Mouse (Mus musculus): ENCODE measurements around the gene Gpsm2.

- TF ChIP-seq CTCF (IDR thresholded peaks at IDR 0.05; ENCODE audit: low read depth, low read length) (no peak), POLR2A (IDR thresholded peaks at IDR 0.05; ENCODE audit: insufficient read depth, low read length) (no peak), EP300 (IDR thresholded peaks at IDR 0.05; ENCODE audit: insufficient read depth, low read depth, low read length) (no peak)
Observed at GRCm38 (mm10) chr3:108652866-108653642, 69.1 kb downstream of the Gpsm2 start.

Measured in ES-Bruce4 (cell line).